Mouse (Mus musculus): ENCODE measurements around the gene Tyrp1. TPM values are rescaled to one million over a fixed set of nuclear protein-coding genes. Genes with fewer than 3 reads are reported as not detected.

The Tyrp1 gene
- total and polyA plus RNA-seq, 3 experiments = not detected

- no peaks in the 10 kb centered on the region for H3K27me3 ChIP-seq (ENCODE audit: control insufficient read depth in 1 of 2, insufficient read depth in 2 of 2, low read length in 2 of 2)
- DNase-seq (ENCODE audit: low read depth, low spot score) = no peak
- H3K4me3 ChIP-seq (ENCODE audit: control insufficient read depth in 1 of 2, insufficient read depth in 1 of 2, low read depth in 2 of 2, low read length in 2 of 2) = no peak overlapping the region
- TF ChIP-seq CHD2 (IDR thresholded peaks at IDR 0.05; ENCODE audit: low read length) (no peak), ELF1 (IDR thresholded peaks at IDR 0.05; ENCODE audit: low read depth, low read length) (no peak), EP300 (IDR thresholded peaks at IDR 0.05; ENCODE audit: low read depth in 1 of 2, low read length in 2 of 2) (no peak)
- H3K27ac ChIP-seq (ENCODE audit: control insufficient read depth, low read depth, low read length) = no peak overlapping the region
- no peaks in the 10 kb centered on the region for H3K36me3 ChIP-seq (ENCODE audit: control insufficient read depth in 1 of 2, insufficient read depth in 2 of 2, low read length in 2 of 2)
- H3K9me3 ChIP-seq (replicated peaks; ENCODE audit: insufficient read depth, low read length) = no peaks in the 10 kb centered on the region
- H3K79me2 ChIP-seq (ENCODE audit: control insufficient read depth, insufficient read depth, low read length, poor library complexity) = no peaks in the 10 kb centered on the region
- H3K4me1 ChIP-seq (ENCODE audit: control insufficient read depth in 1 of 2, insufficient read depth in 2 of 2, low read length in 2 of 2) = no peaks in the 10 kb centered on the region
- H3K9ac ChIP-seq (ENCODE audit: control insufficient read depth, low read depth, low read length, poor library complexity, severe bottlenecking) = no peak overlapping the region
These were observed 41.1 kb downstream of the Tyrp1 start for GRCm38 (mm10) chr4:80875055-80875454.

GRCm38 (mm10) chr4:80881996-80882599, 48.2 kb downstream of the Tyrp1 start:
- no peaks in the 10 kb centered on the region for H3K36me3 ChIP-seq (ENCODE audit: control insufficient read depth in 1 of 2, insufficient read depth in 2 of 2, low read length in 2 of 2)
- no peak overlapping the region for H3K4me3 ChIP-seq (ENCODE audit: control insufficient read depth in 1 of 2, insufficient read depth in 1 of 2, low read depth in 2 of 2, low read length in 2 of 2)
- H3K27me3 ChIP-seq (ENCODE audit: control insufficient read depth in 1 of 2, insufficient read depth in 2 of 2, low read length in 2 of 2) = no peaks in the 10 kb centered on the region
- H3K27ac ChIP-seq (ENCODE audit: control insufficient read depth, low read depth, low read length) = no peak overlapping the region
- DNase-seq (ENCODE audit: low read depth, low spot score) = no peak
- H3K4me1 ChIP-seq (ENCODE audit: control insufficient read depth in 1 of 2, insufficient read depth in 2 of 2, low read length in 2 of 2) = no peaks in the 10 kb centered on the region
- no peak overlapping the region for H3K9ac ChIP-seq (ENCODE audit: control insufficient read depth, low read depth, low read length, poor library complexity, severe bottlenecking)
- no peaks in the 10 kb centered on the region for H3K9me3 ChIP-seq (replicated peaks; ENCODE audit: insufficient read depth, low read length)
- TF ChIP-seq MYC (IDR thresholded peaks at IDR 0.05; ENCODE audit: low read depth, low read length) = no peak
- TF ChIP-seq KAT2A (conservative IDR thresholded peaks at IDR 0.05; ENCODE audit: low read depth, low read length) = no peak
- TF ChIP-seq UBTF (IDR thresholded peaks at IDR 0.05; ENCODE audit: borderline replicate concordance, insufficient read depth, low read depth, low read length) = no peak
- TF ChIP-seq ZNF384 (IDR thresholded peaks at IDR 0.05; ENCODE audit: low read depth, low read length) = no peak
- TF ChIP-seq USF2 (IDR thresholded peaks at IDR 0.05; ENCODE audit: borderline replicate concordance in 1 of 2, insufficient read depth in 1 of 2, low read depth in 1 of 2, low read length in 2 of 2) = no peak
- no peak for TF ChIP-seq POLR2AphosphoS2 (IDR thresholded peaks at IDR 0.05; ENCODE audit: low read length)
- TF ChIP-seq ETS1 (IDR thresholded peaks at IDR 0.05; ENCODE audit: low read depth, low read length) = no peak
- no peak for TF ChIP-seq MAZ (IDR thresholded peaks at IDR 0.05; ENCODE audit: low read depth, low read length)
- no peak for TF ChIP-seq SMC3 (IDR thresholded peaks at IDR 0.05; ENCODE audit: low read depth, low read length)
- no peak for TF ChIP-seq RCOR1 (IDR thresholded peaks at IDR 0.05; ENCODE audit: low read depth, low read length)
- TF ChIP-seq MXI1 (IDR thresholded peaks at IDR 0.05; ENCODE audit: low read depth, low read length) = no peak
- TF ChIP-seq TAL1 (IDR thresholded peaks at IDR 0.05; ENCODE audit: low read length) = no peak
- TF ChIP-seq ZC3H11A (IDR thresholded peaks at IDR 0.05; ENCODE audit: low read depth, low read length) = no peak
- TF ChIP-seq BHLHE40 (IDR thresholded peaks at IDR 0.05; ENCODE audit: borderline replicate concordance, low read depth, low read length) = no peak
- no peak for TF ChIP-seq CHD1 (IDR thresholded peaks at IDR 0.05; ENCODE audit: low read depth, low read length)
- no peak for TF ChIP-seq POLR2AphosphoS5 (IDR thresholded peaks at IDR 0.05; ENCODE audit: borderline replicate concordance, low read depth, low read length)
- no peak for TF ChIP-seq EP300 (IDR thresholded peaks at IDR 0.05; ENCODE audit: low read depth in 1 of 2, low read length in 2 of 2)
- no peak for TF ChIP-seq POLR2A (IDR thresholded peaks at IDR 0.05; ENCODE audit: control insufficient read depth in 1 of 2, insufficient read depth in 1 of 2, low read depth in 1 of 2, low read length in 2 of 2, poor library complexity in 1 of 2)
- no peak for TF ChIP-seq NELFE (IDR thresholded peaks at IDR 0.05; ENCODE audit: low read depth, low read length)
- TF ChIP-seq GATA1 (IDR thresholded peaks at IDR 0.05; ENCODE audit: low read depth, low read length) = no peak
- no peaks in the 10 kb centered on the region for H3K79me2 ChIP-seq (ENCODE audit: control insufficient read depth, insufficient read depth, low read length, poor library complexity)

All from MEL (cell line).